Mouse (Mus musculus) MEL (cell line): ENCODE data around the gene Vmp1. TPM values are rescaled to one million over a fixed set of nuclear protein-coding genes. Genes with fewer than 3 reads are reported as not detected.
A peak's percentile ranks its signal among the peaks of the same experiment; 100 is the strongest.

ENCODE experiments used
- DNase-seq: peaks from one replicate; pipeline ENCODE4 v3.0.0; 2011; ENCODE audit warnings: low read depth, low spot score
- H3K27ac ChIP-seq: 2 replicates; pipeline ENCODE4 v1.5.1; 2012; ENCODE audit warnings: low read depth, mild to moderate bottlenecking, control low read depth, low read length, moderate library complexity; ENCODE audit not compliant: control insufficient read depth
- H3K27me3 ChIP-seq, 2 experiments: fragments of 150-350 bp in 1 of 2; sonication (generic) in 1 of 2; 2 replicates each; pipeline ENCODE4 v1.6.1; 2012; ENCODE audit warnings: low read length in 2 of 2, mild to moderate bottlenecking in 2 of 2, improper control_type of control experiment in 1 of 2, moderate library complexity in 1 of 2; ENCODE audit not compliant: insufficient read depth in 2 of 2, control insufficient read depth in 1 of 2
- H3K36me3 ChIP-seq, 2 experiments: 2 replicates each; pipeline ENCODE4 v1.6.1; 2012 to 2014; ENCODE audit warnings: low read length in 2 of 2, improper control_type of control experiment in 1 of 2, inconsistent platforms in 1 of 2, mild to moderate bottlenecking in 1 of 2; ENCODE audit not compliant: insufficient read depth in 2 of 2, control insufficient read depth in 1 of 2
- H3K4me1 ChIP-seq, 2 experiments: fragments of 150-350 bp in 1 of 2; sonication (generic) in 1 of 2; 2 replicates each; pipeline ENCODE4 v1.6.1; 2012; ENCODE audit warnings: low read length in 2 of 2, improper control_type of control experiment in 1 of 2, mild to moderate bottlenecking in 1 of 2; ENCODE audit not compliant: insufficient read depth in 2 of 2, control insufficient read depth in 1 of 2
- H3K4me3 ChIP-seq, 2 experiments: fragments of 150-350 bp in 1 of 2; sonication (generic) in 1 of 2; 2 replicates each; pipeline ENCODE4 v1.5.1; 2012; ENCODE audit warnings: low read depth in 2 of 2, low read length in 2 of 2, mild to moderate bottlenecking in 2 of 2, moderate library complexity in 2 of 2, control low read depth in 1 of 2, improper control_type of control experiment in 1 of 2; ENCODE audit not compliant: control insufficient read depth in 1 of 2, insufficient read depth in 1 of 2
- H3K79me2 ChIP-seq: 2 replicates; pipeline ENCODE4 v1.6.1; 2012; ENCODE audit warnings: mild to moderate bottlenecking, low read length, moderate library complexity; ENCODE audit not compliant: control insufficient read depth, poor library complexity, insufficient read depth
- H3K9ac ChIP-seq: 2 replicates; pipeline ENCODE4 v1.6.1; 2012; ENCODE audit warnings: low read depth, mild to moderate bottlenecking, control low read depth, low read length, moderate library complexity; ENCODE audit not compliant: control insufficient read depth, poor library complexity, severe bottlenecking
- H3K9me3 ChIP-seq: fragments of 150-350 bp; sonication (generic); replicated peaks from 2 replicates; pipeline ENCODE4 v1.6.1; 2012; ENCODE audit warnings: mild to moderate bottlenecking, low read length, improper control_type of control experiment, moderate library complexity; ENCODE audit not compliant: insufficient read depth
- BHLHE40 ChIP-seq: IDR thresholded peaks from 2 replicates; pipeline ENCODE4 v1.6.1; 2012; ENCODE audit warnings: low read depth, mild to moderate bottlenecking, inconsistent platforms, low read length, improper control_type of control experiment, borderline replicate concordance
- CHD2 ChIP-seq: IDR thresholded peaks from 2 replicates; pipeline ENCODE4 v1.6.1; 2011; ENCODE audit warnings: low read length, improper control_type of control experiment
- EP300 ChIP-seq, 2 experiments: IDR thresholded peaks; 2 replicates each; pipeline ENCODE4 v1.6.1; 2011; ENCODE audit warnings: improper control_type of control experiment in 2 of 2, low read length in 2 of 2, low read depth in 1 of 2, mild to moderate bottlenecking in 1 of 2
- ETS1 ChIP-seq: IDR thresholded peaks from 2 replicates; pipeline ENCODE4 v1.6.1; 2012; ENCODE audit warnings: low read depth, mild to moderate bottlenecking, inconsistent platforms, low read length, improper control_type of control experiment, moderate library complexity
- GATA1 ChIP-seq: IDR thresholded peaks from 2 replicates; pipeline ENCODE4 v1.6.1; 2011; ENCODE audit warnings: low read depth, low read length, improper control_type of control experiment
- HCFC1 ChIP-seq: IDR thresholded peaks from 2 replicates; pipeline ENCODE4 v1.6.1; 2012; ENCODE audit warnings: low read depth, mild to moderate bottlenecking, inconsistent platforms, low read length, improper control_type of control experiment, moderate library complexity
- JUND ChIP-seq: IDR thresholded peaks from 2 replicates; pipeline ENCODE4 v1.6.1; 2011; ENCODE audit warnings: low read depth, mild to moderate bottlenecking, improper control_type of control experiment, low read length
- MAX ChIP-seq: IDR thresholded peaks from 2 replicates; pipeline ENCODE4 v1.6.1; 2011; ENCODE audit warnings: low read length, improper control_type of control experiment
- MYC ChIP-seq: IDR thresholded peaks from 2 replicates; pipeline ENCODE4 v1.6.1; 2011; ENCODE audit warnings: low read depth, mild to moderate bottlenecking, low read length, improper control_type of control experiment, moderate library complexity
- NELFE ChIP-seq: IDR thresholded peaks from 2 replicates; pipeline ENCODE4 v1.6.1; 2011; ENCODE audit warnings: low read depth, low read length, improper control_type of control experiment
- NRF1 ChIP-seq: IDR thresholded peaks from 2 replicates; pipeline ENCODE4 v1.6.1; 2014; ENCODE audit warnings: low read depth, mild to moderate bottlenecking, inconsistent platforms, low read length, improper control_type of control experiment, moderate library complexity; ENCODE audit not compliant: poor library complexity, insufficient read depth, severe bottlenecking
- POLR2AphosphoS2 ChIP-seq: IDR thresholded peaks from 2 replicates; pipeline ENCODE4 v1.6.1; 2011; ENCODE audit warnings: low read length, improper control_type of control experiment
- RAD21 ChIP-seq: IDR thresholded peaks from 2 replicates; pipeline ENCODE4 v1.6.1; 2011; ENCODE audit warnings: mild to moderate bottlenecking, low read depth, low read length, improper control_type of control experiment
- RCOR1 ChIP-seq: IDR thresholded peaks from 2 replicates; pipeline ENCODE4 v1.6.1; 2012; ENCODE audit warnings: low read depth, mild to moderate bottlenecking, inconsistent platforms, low read length, improper control_type of control experiment
- SIN3A ChIP-seq: IDR thresholded peaks from 2 replicates; pipeline ENCODE4 v1.6.1; 2012; ENCODE audit warnings: low read length, improper control_type of control experiment, inconsistent platforms
- SMC3 ChIP-seq: IDR thresholded peaks from 2 replicates; pipeline ENCODE4 v1.6.1; 2011; ENCODE audit warnings: low read depth, low read length, improper control_type of control experiment
- TAL1 ChIP-seq: IDR thresholded peaks from 2 replicates; pipeline ENCODE4 v1.6.1; 2012; ENCODE audit warnings: mild to moderate bottlenecking, inconsistent platforms, low read length, moderate library complexity, mixed read lengths
- TBP ChIP-seq: IDR thresholded peaks from 2 replicates; pipeline ENCODE4 v1.8.0; 2011; ENCODE audit warnings: low read depth, low read length, improper control_type of control experiment
- TCF12 ChIP-seq: IDR thresholded peaks from 2 replicates; pipeline ENCODE4 v1.6.1; 2014; ENCODE audit warnings: low read depth, mild to moderate bottlenecking, inconsistent platforms, low read length, improper control_type of control experiment, moderate library complexity
- USF1 ChIP-seq: IDR thresholded peaks from 2 replicates; pipeline ENCODE4 v1.6.1; 2014; ENCODE audit warnings: low read depth, mild to moderate bottlenecking, inconsistent platforms, low read length, improper control_type of control experiment, moderate library complexity
- ZMIZ1 ChIP-seq: IDR thresholded peaks from 2 replicates; pipeline ENCODE4 v1.6.1; 2012; ENCODE audit warnings: low read depth, mild to moderate bottlenecking, inconsistent platforms, low read length, improper control_type of control experiment, moderate library complexity
- polyA plus RNA-seq, 2 experiments: library from polyadenylated mRNA; stranded (reverse) in 1 of 2; unstranded in 1 of 2; fragments of >175 nt in 1 of 2; fragments of >200 nt in 1 of 2; gene quantifications; 2 replicates each; pipeline versions ENCODE4 v1.2.1 to v1.2.4; 2012; ENCODE audit warnings: low replicate concordance in 2 of 2, low read depth in 1 of 2; ENCODE audit not compliant: insufficient read length in 2 of 2, insufficient read depth in 1 of 2, missing spikeins in 1 of 2
- total RNA-seq: library from RNA; depleted of rRNA; stranded (reverse); fragments of 300-350 nt; gene quantifications from 2 replicates; pipeline ENCODE4 v1.2.3, GENCODE M21; 2012

Vmp1 gene
- total and polyA plus RNA-seq, 3 experiments, result 61.8 to 94.9 TPM; not detected in 1

GRCm38 (mm10) chr11:86592993-86593392 lies 90.6 kb downstream of the Vmp1 start (continued):
- no peak for TF ChIP-seq MAX
- peak; percentile 93 for TF ChIP-seq JUND

- 0 out of 2 replicates have a peak, but pooled peaks have one; percentile 24 for TF ChIP-seq MYC
- peak; percentile 79 for TF ChIP-seq TCF12
- TF ChIP-seq MAX, result 0 out of 2 replicates have a peak, but pooled peaks have one; percentile 26
- no peak for TF ChIP-seq POLR2AphosphoS2
- TF ChIP-seq RCOR1, result peak; percentile 47
- peak; percentile 47; the same call in 1 of the 2 replicates for TF ChIP-seq CHD2
- peak; percentile 21; the same call in 1 of the 2 replicates for TF ChIP-seq NELFE
- no peak for TF ChIP-seq SMC3
- TF ChIP-seq ETS1, result peak; percentile 81
- TF ChIP-seq ZMIZ1, result peak; percentile 18; the same call in 1 of the 2 replicates
- 0 out of 2 replicates have a peak, but pooled peaks have one; percentile 22 for TF ChIP-seq BHLHE40
- no peak for TF ChIP-seq NRF1
- TF ChIP-seq USF1, result no peak
- TF ChIP-seq GATA1, result peak; percentile 66
- TF ChIP-seq JUND, result peak; percentile 37; the same call in 1 of the 2 replicates
- no peak for TF ChIP-seq RAD21
- peak; percentile 43; the same call in 1 of the 2 replicates for TF ChIP-seq SIN3A
- no peak for TF ChIP-seq HCFC1
- TF ChIP-seq TAL1, result no peak
- TF ChIP-seq EP300 (IDR thresholded peaks at IDR 0.05; ENCODE audit: low read depth in 1 of 2, low read length in 2 of 2), result peak; percentile 49 to 74
- 0 out of 2 replicates have a peak, but pooled peaks have one; percentile 38 for TF ChIP-seq TBP
- TF ChIP-seq, all 39 proteins: peak for 14
- DNase-seq, result peak; percentile 69
- Histone ChIP-seq H3K9ac (peak overlapping the region; percentile 64), H3K79me2 (peaks cover 5% of the 10 kb centered on the region), H3K9me3 (no peaks in the 10 kb centered on the region), H3K27me3 (no peaks in the 10 kb centered on the region), H3K36me3 (peaks cover 0 to 56% of the 10 kb centered on the region in 2 experiments; a peak in 2 of 4 replicates), H3K4me3 (no peak overlapping the region; a peak in 1 of 4 replicates), H3K27ac (peak overlapping the region; percentile 100), H3K4me1 (peaks cover 29 to 35% of the 10 kb centered on the region in 2 experiments)
These were observed 91.6 kb downstream of the Vmp1 start for GRCm38 (mm10) chr11:86591931-86592616.
